Mouse (Mus musculus) ovary, adult 2 months (tissue): ENCODE measurements around the gene Axin1. TPM values are rescaled to one million over a fixed set of nuclear protein-coding genes. Genes with fewer than 3 reads are reported as not detected.

Experiments
- polyA plus RNA-seq: library from polyadenylated mRNA; depleted of rRNA; stranded (reverse); fragments of >200 nt; gene quantifications from 2 replicates; pipeline ENCODE4 v1.2.3, GENCODE M21; 2012; rRNA removed

The Axin1 gene
- polyA plus RNA-seq: 24.2 and 26.3 TPM in 2 replicates

GRCm38 (mm10) chr17:26138239-26138836 lies at the start of gene Axin1:
Axin1 (plus strand) TSS chr17:26138688.

DNA sequence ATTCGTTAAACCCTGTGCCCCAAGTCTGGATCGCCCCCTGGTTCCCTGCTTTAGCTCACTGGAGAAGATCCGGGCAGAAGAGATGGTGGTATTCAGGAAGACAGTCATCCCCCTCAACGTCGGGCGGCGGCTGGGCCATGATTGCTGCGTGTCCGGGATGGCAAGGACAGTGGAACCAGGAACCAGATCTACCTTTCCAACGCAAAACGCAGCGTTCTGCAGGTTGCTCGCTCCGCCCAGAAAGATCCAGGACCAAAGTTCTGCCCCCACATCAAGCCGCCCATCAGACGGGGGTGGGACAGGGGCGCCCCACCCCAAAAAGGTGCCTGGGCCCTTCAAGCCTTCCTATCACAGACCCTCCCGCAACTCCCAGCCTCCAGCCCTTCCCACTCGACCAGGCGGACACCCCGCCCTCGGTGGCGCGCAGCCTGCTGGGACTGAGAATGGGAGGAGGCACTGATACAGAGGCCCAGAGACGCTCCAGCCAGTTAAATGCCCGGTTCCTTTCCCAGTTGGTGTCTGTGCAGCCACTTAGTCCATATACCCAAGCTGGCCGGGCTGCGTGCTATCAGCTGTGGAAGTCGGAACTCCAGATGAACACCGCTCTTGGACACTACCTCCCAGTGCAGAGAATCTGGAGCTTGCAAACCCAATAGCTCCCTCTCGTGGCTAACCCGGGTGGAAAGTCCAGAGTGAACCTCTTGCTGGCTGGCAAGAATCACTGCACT lies 48.4 kb upstream of the Axin1 start, which contains the start of gene Decr2:
Decr2 (minus strand) TSS at position 433 of the 728 bp plus-strand sequence.

DNA sequence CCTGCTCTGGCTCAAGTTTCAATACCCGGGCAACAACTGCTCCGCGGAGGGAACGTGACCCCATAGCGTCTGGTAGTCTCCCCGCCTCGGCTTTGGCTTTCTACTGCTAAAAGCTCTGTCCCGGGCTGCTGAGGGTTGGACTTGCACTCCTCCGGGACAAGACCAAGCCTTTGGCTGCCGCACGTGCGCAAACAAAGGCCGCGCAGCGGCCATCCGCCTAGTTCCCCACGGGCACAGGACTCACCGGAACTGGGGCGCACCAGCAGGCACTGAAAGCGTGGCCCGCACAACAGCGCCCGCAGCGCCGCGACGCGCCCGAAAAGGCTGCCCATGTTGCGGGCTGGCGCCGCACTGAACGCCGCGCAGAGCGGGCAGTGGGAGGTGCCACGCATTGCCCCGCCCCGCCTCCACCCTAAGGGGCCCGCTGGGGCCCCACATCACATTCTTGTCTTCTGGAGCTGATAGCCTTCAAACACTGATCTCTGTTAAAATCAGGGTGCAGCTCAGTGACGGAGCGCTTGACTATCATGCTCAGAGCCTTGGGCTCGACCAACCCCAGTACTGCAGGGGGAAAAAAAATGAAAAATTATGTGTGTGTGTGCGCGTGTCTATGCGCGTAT lies 43.3 kb upstream of the Axin1 start, which contains the start of gene Nme4:
Nme4 (minus strand) TSS at position 482 of the 620 bp plus-strand sequence.

DNA sequence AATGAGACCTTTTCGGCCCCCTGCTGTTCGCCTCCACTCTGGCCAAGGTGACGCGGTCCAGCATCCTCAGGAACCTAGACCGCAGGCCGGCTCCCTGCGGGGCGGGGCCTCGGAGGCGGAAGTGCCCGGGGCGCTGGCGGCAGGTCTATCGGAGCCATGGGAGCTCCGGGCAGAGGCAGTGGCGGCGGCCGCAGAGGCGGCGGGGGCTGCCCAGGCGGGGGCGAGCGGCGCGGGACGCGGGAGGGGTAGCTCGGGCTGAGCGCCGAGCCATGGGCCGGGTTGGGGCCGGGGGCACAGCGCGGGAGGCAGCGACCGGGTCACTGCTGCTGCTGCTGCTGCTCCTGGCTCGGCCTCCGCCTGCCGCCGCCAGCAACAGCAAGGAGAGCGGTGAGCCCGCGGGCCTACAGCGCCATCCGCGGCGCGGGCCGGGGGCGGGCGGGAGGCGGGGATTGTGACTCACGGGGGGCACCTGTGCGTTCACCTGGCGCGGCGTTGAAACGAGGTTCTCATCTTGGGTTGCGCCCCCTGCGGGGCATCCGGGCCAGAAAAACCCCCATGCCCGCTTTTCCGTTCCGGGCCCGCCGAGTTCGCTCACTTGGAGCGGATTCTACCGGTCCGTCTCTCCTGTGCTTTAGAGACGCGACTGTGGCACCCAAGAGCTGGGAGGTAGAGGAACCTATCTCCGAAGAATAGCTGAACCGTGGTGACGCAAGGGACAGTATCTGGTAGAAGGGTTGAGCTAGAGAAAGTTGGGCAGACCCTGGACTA lies 25.1 kb upstream of the Axin1 start, which contains the start of gene Tmem8:
Tmem8 (plus strand) TSS at position 119 of the 768 bp plus-strand sequence.

GRCm38 (mm10) chr17:26123267-26123684 lies 15.2 kb upstream of the Axin1 start, which contains the start of gene Mrpl28:
Mrpl28 (plus strand) TSS chr17:26123500.

GRCm38 (mm10) chr17:26198892-26199291 lies 60.4 kb downstream of the Axin1 start, which contains the start of gene Pdia2:
Pdia2 (minus strand) TSS chr17:26199087.

DNA sequence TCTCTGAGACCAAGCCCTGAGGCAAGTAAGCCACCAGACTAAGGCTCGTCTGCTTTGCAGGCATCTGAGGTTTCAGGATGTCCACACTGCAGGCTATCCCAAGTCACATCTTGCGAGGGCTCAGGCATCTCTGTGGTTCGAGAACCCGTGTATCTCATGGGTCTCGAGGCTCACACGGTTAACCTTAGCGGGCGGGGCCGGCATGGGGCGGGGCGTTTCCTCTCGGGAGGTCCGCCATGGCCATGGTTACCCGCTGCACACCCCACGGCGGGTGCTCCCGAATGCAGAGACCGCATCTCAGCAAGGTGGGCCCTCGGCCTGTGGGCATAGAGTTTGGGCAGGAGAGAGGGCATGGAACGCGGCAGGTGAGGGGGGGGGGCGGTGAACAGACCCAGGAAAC lies 64.2 kb downstream of the Axin1 start, which contains the start of gene Rgs11:
Rgs11 (plus strand) TSS at position 215 of the 400 bp plus-strand sequence.

DNA sequence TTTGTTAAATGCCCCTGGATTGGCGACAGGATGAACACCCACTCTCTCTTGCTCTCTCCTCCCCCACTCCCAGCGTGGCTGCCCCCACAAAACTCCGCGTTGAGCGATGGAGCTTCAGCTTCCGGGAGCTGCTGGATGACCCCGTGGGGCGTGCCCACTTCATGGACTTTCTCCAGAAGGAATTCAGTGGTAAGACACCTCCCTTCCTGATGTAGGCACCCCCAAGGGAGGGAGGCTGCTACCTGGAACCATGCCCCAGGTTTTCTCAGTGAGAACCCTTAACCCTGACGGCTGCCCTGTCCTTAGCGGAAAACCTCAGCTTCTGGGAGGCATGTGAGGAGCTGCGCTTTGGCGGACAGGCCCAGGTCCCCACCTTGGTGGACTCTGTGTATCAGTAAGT lies 69.2 kb downstream of the Axin1 start, which contains the start of gene Arhgdig:
Arhgdig (minus strand) TSS at position 101 of the 400 bp plus-strand sequence.

DNA sequence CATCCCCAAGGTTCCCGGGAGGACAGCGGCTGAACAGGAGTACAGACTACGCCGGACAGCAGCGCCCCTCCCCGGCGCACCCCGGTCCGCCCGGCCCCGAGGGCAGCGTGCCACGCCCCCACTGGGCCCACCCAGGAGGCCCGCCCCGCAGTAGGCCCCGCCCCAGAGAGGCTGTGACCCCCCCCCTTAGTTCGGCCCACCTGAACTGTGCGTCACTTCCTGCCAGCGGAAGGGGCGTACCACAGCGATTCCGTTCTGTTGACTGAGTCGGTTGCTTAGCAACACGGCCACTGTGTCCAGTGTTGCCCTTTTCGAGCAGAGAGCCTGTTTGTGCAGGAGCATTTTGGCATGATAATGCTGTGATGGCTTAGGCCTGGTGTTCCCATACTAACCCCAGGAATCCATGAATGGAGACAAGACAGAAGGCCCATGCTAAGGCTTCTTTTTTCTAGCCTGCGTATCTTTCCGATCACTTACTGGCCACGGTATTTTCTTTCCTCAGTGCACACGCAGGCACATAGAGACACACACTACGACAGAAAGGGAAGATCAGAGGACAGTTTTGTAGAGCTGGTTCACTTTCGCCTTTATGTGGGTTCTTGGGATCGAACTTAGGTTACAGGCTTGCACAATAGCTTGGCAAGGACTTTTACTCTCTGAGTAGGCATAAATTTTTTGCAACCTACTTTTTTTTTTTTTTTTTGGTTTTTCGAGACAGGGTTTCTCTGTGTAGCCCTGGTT lies 105.8 kb downstream of the Axin1 start, which contains the start of gene Fam234a:
Fam234a (minus strand) TSS at position 142 of the 741 bp plus-strand sequence.

Other genes starting within 250 kb of the Axin1 start
- 55.7 and 59.0 TPM in 2 replicates for gene Rab40c, start 219.0 kb upstream of the Axin1 start, polyA plus RNA-seq
- 167 and 173 TPM in 2 replicates for gene Pigq, start 193.8 kb upstream of the Axin1 start, polyA plus RNA-seq
- gene Nhlrc4, start 193.7 kb upstream of the Axin1 start, polyA plus RNA-seq: 30.0 and 56.2 TPM in 2 replicates
- 0.11 and 0.17 TPM in 2 replicates for gene A930017K11Rik, start 186.1 kb upstream of the Axin1 start, polyA plus RNA-seq
- 76.4 and 78.9 TPM in 2 replicates for gene Capn15, start 152.9 kb upstream of the Axin1 start, polyA plus RNA-seq
- gene Rab11fip3, start 69.1 kb upstream of the Axin1 start, polyA plus RNA-seq: 38.3 and 41.6 TPM in 2 replicates
- 15.3 and 15.4 TPM in 2 replicates for gene Decr2, start 48.4 kb upstream of the Axin1 start, polyA plus RNA-seq
- 57.7 and 61.7 TPM in 2 replicates for gene Nme4, start 43.1 kb upstream of the Axin1 start, polyA plus RNA-seq
- 40.3 and 47.3 TPM in 2 replicates for gene Tmem8, start 25.4 kb upstream of the Axin1 start, polyA plus RNA-seq
- gene Mrpl28, start 15.2 kb upstream of the Axin1 start, polyA plus RNA-seq: 95.9 and 102 TPM in 2 replicates
- 0.86 and 1.4 TPM in 2 replicates for gene Pdia2, start 60.4 kb downstream of the Axin1 start, polyA plus RNA-seq
- 105 and 112 TPM in 2 replicates for gene Rgs11, start 64.3 kb downstream of the Axin1 start, polyA plus RNA-seq
- 52.7 and 53.4 TPM in 2 replicates for gene Arhgdig, start 69.1 kb downstream of the Axin1 start, polyA plus RNA-seq
- gene Fam234a, start 105.6 kb downstream of the Axin1 start, polyA plus RNA-seq: 117 and 127 TPM in 2 replicates
- gene Luc7l, start 114.2 kb downstream of the Axin1 start, polyA plus RNA-seq: 37.2 and 38.4 TPM in 2 replicates